Mouse (Mus musculus) lung, postnatal 14 days (tissue): ENCODE data around the gene Lrp4.

Experiments used
- DNase-seq: peaks from one replicate; pipeline ENCODE4 v3.0.0; 2021

Gene Lrp4

DNA sequence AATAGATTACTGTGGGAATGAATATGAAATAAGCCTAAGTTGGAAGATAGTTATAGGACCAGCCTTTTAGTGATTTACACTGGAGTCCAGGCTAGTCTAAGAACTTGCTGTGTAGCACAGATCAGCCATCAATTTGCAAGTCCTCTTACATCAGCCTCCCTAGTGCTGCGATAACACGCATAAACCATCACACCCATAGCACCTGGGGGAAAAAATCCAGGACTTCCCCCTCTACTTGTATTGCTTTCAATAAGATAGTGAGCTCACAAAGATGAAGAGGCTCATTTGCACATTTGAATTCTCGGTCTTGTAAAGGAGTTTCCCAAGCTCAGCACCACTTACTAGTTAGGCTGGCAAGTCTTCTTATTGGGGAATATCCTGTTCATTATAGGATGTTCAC is 2.9 kb upstream of the Lrp4 start:
- DNase-seq = no peak

DNA sequence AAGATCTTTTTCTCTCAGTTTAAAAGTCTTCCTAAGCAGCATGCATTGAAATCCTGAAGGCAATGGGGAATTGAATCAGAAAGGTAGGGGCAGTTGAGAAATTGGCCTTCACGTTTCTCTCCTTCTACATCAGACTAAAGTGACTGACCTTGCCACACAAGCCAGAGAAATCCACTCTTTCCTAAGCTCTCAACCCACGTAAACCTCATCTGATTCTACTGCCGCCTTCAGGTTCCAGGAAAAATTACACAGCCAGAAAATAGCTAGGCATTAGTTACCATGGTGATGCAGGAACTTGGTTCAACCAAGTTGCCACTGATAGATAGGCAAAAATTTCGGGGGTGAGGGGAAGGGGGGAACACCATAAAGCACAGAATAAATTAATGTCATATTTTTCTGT is 1.5 kb upstream of the Lrp4 start:
- DNase-seq = peak; percentile 37

DNA sequence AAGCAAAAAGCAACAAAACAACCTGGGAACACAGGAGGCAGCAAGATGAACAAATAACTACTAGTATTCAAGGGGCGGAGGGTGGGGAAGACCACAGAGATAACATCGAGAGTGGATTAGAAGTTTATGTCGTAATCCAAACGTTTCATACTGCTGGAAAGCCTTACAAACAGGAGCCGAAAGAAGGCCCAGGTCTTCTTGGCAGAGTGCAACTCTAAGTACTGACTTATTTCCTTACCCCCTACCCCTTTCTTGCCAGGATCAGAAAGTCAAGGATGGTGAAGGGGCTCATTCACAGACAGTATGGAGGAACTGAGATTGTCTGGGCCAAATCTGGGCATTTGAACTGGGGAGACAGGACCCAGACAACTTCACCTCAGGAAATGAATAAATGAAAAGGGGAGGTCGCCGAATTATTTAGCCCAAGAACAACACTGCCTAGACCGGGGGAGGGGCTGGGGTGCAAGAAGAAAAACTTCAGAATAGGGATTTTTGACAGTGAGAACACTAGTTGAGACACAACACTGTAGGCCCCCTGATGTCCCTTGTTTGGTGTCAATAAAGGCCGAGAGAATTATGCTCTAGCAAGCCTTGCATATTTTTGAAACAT is 715 bp upstream of the Lrp4 start:
- no peak for DNase-seq

DNA sequence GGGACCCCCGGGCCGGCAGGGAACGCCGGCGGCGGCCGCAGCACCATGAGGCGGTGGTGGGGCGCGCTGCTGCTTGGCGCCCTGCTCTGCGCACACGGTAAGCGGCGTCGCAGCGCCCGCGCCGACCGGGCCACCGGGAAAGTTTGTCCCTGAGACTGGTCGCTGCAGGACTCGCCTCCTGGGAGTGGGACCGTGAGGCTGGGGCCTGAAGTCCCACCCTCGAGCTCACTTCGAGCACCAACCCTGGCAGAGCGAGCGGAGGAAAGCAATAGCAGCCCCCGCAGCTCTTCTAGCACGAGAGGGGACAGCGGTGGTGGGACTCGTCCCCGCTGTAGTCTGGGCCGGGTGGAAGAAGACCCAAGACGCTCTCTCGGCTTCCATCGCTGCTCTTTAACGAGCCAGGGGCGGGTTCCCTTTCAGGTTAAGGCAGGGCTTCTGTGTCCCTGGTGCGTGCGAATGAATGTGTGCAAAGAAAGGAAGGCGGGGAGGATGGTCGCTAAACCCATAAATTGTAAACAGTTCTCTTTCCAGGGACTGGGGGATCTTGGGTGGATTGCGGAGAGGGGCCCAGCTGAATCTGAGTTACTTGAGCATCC is 443 bp downstream of the Lrp4 start:
- peak; percentile 28 for DNase-seq

DNA sequence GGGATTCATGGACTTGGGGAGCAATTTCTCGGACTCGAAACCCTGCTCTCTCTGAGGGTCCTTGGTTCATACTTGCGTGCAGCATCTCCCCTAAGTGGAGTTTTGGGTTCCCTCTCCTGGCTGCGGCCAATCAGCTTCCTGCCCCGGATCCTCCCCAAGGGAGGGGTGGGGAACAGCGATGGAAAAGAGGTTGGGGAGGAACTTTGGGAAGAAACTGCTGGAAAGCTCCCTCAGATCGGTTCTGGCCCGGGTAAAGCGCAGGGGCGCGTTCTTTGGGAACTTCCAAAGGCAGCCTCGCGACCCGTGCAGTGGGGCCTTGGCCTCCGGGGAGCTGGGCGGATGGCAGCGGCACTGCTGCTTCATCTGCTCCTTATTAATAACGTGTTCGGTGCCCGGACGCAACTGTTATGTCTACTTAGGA is 951 bp downstream of the Lrp4 start:
- peak; percentile 55 for DNase-seq

DNA sequence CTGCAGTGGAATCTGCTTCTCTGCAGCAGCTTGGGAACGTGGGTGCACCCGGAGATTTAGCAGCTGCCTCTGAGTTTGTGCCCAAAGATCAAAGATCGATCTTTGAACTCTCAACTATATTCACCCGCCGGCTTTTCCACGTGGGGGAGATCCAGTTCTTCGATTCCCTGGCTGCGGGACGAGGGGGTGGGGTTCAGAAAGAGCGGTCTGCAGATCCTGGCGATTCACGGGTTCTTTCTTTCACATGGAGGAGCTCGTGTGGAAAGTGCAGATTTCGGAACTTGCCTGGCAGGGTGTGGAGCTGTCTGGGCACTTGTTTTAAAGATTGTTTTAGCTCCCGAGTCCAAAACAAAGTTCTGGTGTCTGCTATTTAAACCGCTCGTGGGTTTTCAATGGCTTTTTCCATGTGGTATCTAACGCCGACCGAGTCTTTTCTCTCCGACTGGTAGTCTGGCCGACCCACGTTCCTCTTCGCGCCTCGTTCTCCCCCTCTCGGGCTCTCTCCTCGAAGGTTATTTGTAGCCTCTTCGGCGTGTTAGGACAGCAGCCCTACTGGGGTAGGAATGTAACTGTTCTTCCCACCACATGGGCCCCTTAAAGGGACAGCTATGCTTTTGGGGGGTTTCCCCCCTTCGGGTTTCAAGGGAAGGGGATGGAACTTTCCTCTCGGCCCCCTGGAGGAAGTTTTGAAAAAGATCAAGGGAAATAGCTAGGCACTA is 1.5 kb downstream of the Lrp4 start:
- peak; percentile 36 for DNase-seq

DNA sequence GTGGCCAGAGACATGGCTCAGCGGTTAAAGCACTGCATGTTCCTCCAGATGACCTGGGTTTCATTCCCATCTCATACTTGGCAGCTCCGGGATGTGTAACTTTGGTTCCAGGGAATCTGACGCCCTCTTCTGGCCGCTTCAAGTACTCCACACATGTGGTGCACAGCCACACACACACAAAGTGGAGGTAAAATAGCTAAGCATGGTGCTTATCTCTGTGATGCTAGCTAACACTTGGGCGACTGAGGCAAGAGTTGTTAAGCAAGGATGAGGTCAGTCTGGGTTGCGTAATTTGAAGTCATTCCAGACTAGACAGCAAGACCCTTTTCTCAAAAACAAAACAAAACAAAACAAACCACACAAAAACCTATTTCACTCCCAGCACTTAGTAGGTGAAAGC is 2.8 kb downstream of the Lrp4 start:
- no peak for DNase-seq

DNA sequence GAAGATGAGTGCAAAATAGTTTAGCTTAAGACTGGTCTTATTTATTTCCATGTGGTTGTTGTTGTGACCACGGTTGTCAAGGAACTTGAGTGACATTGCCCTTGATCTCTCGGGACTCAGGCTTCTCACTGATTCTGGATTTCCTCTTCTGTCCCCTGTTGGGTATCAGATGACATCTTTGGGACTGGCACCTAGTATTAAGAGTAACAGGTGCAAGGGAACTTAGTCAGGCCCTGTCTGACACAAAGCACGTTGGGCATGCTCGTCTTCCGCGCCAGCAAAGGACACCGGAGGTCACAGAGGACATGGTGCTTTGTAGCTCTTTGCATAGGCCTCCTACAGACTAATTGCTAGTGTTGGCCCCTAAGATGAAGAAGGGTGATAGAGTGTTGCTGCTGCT is 3.5 kb downstream of the Lrp4 start:
- DNase-seq = no peak

DNA sequence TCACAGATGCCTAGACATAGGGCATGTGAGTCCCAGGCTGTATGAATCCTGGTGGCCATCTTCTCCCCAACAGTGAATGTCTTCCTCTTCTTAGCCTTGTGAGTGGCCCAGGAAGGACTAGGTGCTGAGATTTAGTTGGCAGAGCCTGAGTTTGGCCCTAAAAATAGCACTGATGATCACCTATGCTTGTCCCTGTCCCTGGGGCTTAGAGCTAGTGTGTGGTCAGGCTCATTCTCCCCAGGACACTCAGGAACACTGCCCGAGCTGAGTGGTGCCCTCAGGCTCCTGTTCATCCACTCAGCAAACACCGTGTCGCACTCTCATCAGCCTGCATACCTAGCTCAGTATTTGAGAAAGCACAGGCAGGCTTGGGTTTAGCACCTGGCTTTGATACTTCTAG is 4.0 kb downstream of the Lrp4 start:
- no peak for DNase-seq

DNA sequence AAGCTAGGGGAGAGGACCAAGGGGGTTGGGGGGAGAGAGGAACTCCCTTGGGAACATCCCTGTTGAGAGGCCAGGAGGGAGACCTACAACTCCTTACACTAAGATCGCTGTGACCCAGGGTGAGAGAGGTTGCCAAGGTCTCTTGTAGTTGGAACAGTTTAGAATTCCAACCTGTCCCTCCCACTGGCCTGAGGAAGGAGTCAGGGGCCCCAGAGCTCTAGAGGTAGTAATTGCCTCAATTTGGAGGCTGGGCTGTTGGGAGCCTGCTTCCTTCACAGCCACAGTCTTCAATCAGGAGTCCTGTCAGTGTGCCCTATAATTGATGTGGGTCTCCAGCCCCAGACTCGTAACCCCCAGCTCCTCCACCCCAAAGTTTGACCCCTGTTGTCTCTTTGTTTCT is 4.9 kb downstream of the Lrp4 start:
- DNase-seq = no peak

DNA sequence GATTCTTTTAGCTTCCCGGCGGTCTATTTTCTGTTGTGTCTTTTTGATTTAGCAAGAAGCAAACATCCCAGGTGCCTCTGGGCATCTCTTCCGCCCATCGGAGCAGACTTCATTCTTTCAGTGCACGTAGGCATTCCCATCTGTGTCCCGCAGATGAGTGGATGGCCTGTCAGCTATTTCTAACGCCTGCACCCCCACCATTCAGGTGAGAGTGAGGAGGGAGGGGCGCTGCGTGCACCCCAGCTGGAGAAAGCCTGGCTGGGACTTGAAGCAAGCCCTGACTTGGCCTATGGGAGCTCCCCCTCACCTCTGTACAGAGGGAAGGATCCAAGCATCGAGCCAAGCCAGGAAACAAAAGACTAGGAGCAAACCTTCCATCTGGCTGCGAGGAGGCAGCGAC is 5.4 kb downstream of the Lrp4 start:
- DNase-seq = no peak

DNA sequence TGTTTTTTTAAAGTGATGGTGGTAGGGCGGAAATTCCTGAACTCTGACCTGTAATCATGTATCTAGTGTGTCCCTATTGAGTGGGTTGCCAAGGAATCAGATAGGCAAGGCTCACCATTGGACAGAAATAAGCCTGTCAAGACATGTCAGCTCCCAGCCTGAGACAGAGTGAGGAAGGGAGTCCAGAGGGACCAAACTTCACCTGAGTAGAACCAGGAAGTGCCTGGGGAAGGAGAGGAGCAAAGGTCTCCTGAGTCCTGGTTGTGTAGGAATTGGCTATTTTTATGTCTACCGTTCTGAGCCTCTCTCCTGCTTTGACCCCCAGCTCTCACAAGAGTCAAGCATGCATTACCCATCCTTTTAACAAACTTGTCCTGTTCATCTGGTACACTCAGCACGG is 8.6 kb downstream of the Lrp4 start:
- no peak for DNase-seq

DNA sequence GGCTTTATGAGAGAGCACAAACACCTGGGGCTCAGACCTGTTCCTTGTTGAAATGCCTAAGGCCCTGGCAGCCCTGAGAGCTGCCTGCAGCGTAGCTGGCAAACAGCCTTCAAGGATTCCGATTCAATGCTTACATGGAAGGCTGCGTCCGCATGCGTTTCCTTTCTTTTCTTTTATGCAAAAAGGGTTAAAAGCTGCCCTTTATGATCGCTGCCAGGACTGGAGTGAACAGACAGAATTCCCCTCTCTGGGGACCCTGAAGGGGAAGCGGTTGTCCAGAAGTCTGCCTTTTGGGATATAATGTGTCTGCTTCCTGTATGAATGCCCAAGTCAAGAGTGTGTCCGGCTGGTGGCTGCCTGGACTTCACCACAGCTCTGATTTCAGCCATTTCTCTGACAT is 10.3 kb downstream of the Lrp4 start:
- DNase-seq = no peak

DNA sequence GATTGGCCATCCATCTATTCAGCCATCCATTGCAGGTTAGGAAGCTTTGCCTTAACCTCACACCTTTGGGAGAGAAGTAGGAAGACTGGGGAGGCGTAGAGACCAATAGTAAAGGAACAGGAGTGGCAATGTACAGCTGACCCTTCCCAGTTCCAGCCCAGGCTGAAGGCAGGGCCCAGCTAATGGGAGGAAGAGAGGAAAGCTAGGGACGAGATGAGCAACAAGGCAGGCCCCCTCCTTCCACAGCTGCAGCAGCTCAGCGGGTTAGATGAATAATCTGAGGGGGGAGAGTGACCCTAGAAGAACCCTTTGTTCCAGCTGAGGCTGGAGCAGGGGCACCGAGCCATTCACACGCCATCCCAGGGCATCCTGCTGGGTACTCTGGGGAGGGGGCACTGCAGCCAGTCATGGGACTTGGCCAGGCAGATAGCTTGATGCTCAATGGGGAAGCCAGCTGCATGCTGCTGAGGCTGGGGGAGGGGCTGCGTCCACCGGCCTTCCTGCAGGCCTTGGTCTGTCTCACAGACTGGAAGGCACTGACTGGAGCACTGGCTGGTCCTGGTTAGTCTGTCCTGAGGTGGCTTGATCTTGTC is 12.8 kb downstream of the Lrp4 start:
- DNase-seq = no peak

DNA sequence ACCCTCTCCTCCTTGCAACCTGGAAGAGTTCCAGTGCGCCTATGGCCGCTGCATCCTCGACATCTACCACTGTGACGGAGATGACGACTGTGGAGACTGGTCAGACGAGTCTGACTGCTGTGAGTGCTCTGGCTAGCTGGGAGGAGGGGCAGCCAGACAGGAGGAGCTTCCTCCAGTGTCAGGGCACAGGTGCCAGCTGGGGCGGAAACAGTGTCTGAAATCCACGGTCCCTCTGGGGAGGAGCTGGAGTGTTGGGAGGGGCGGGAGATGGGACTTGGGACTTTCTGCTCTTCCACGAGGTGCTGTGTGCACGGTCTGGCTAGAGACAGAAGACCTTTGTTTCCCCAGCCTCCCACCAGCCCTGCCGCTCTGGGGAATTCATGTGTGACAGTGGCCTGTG is 17.0 kb downstream of the Lrp4 start:
- no peak for DNase-seq

DNA sequence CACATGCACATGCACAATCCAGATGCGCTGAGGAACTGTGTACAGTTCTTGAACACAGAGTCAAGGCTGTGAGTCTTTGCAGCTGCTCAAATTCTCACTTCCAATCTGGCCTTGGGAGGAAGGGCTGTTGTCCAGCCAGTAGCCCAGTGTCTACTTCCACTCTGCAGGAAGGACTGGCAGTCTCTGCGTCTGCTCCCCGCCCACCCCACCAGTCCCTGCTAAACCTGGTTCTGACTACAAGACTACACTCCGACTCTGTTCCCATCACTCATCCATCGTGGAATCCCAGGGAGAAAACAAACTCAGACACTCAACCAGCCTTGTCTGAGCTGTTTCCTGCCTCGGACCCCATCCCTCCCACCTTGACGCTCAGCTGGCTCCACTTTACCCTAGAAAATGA is 18.5 kb downstream of the Lrp4 start:
- DNase-seq = no peak

DNA sequence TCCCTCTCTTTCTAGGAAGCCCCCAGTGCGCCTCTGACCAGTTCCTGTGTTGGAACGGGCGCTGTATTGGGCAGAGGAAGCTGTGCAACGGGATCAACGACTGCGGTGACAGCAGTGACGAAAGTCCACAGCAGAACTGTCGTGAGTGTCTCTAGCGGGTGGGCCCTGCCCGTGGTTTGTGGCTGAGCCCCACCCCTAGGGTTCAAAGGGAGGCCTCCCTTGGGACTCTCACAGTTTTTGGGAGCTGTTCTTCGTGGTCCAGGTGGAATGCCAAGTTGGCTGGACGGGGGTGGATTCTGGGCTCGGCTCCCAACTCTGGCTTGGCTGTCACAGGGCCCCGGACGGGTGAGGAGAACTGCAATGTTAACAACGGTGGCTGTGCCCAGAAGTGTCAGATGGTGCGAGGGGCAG is 18.9 kb downstream of the Lrp4 start:
- no peak for DNase-seq

DNA sequence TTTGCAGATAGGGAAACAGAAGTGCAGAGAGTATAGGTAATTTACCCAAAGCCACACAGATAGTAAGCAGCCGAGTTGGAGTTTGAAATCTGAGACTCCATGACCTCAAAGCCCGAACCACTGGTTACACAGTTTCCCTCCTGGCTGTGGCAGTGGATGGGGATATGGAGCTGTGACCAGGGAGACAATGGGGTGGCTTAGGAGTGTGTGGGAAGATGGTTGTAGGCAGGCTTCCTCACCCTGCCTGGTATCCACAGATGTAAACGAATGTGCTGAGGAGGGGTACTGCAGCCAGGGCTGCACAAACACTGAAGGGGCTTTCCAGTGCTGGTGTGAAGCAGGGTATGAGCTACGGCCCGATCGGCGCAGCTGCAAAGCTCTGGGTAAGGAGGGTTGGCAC is 19.5 kb downstream of the Lrp4 start:
- no peak for DNase-seq

DNA sequence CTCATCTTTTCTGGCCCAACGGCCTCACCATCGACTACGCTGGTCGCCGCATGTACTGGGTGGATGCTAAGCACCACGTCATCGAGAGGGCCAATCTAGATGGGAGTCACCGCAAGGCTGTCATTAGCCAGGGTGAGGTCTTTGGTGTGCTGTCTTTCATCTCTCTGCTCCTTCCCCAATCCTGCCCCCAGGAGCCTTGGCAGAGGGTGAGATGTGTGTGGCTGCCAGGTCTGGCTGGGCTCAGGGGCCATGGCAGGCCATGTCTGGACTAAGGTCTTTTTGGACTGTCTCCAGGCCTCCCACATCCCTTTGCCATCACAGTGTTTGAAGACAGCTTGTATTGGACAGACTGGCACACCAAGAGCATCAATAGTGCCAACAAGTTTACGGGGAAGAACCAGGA is 23.1 kb downstream of the Lrp4 start:
- no peak for DNase-seq

DNA sequence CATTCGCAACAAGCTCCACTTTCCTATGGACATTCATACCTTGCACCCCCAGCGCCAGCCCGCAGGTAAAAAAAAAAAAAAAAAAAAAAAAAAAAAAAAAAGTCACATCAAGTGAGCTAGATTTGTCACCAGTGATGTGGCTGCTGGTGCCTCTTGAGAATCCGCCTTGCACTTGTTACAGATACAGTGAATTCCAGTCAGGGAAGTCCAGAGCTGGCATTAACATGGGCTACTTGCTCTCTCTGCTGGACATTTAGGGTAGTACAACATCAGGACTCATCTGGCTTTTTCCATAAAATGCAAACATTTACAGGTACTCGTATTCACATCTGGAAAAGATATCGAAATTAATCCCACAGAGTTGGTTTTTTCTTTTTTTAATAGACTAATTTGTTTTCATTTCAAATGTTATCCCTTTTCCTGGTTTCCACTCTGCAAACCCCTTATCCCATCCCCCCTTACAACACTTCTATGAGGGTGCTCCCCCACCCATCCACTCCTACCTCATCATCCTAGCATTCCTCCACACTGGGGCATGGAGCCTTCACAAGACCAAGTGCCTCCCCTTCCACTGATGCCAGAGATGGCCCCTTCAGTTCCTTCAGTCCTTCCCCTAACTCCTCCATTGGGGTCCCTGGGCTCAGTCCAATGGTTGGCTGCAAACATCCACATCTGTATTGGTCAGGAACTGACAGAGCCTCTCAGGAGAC is 23.6 kb downstream of the Lrp4 start:
- peak; percentile 62 for DNase-seq

DNA sequence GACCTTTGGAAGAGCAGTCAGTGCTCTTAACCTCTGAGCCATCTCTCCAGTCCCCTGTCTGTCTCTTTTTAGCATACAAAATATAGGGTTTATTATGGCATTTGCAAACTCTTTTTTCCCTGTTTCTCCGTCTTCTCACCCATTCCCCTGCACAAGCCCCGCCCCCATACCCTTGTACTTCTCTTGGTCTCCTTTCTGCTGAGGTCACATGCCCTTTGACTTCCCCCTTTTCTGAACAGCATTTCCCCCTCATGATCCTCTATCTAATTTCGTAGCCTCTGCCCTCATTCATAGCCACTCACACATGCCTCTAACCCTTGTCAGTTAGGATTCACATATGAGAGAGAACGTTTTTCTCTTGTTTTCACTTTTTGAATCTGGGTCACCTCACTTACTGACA is 27.4 kb downstream of the Lrp4 start:
- DNase-seq = no peak

DNA sequence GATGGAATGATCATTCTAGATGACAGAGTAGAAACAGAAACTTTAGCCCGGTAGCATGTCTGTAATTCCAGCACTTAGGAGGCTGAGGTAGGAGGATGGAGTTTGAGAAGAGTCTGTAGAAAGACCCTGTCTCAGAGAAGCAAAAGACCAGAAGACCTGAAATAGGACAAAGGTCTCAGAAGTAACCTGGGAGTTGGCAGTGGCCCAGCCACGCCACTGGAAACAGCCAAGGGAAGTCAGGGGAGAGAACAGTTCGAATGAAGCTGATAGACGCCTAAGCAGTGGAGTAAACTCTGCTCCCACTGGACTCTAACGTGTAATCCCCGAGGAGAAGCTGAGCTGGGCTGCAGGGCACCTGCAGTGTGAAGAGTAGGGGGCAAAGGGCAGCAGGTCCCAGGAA is 27.9 kb downstream of the Lrp4 start:
- no peak for DNase-seq

DNA sequence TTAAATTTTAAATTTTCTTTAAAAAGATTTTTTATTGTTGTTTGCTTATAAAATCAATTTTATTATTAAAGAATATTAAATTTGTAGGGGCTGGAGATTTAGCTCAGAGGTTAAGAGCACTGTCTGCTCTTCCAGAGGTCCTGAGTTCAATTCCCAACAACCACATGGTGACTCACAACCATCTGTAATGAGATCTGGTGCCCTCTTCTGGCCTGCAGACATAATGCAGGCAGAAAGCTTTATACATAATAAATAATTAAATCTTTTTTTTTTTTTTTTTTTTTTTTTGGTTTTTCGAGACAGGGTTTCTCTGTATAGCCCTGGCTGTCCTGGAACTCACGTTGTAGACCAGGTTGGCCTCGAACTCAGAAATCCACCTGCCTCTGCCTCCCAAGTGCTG is 30.0 kb downstream of the Lrp4 start:
- peak; percentile 46 for DNase-seq
